8 mouse cellular contexts compared by ENCODE assay signal in genomic region chr2:11500666-11501065, GRCm38 (mm10). TPM values are rescaled to one million over a fixed set of nuclear protein-coding genes. Genes with fewer than 3 reads are reported as not detected.
DNase-seq lines count a peak whose midpoint lies in the region; ATAC-seq and TF ChIP-seq lines count a peak whose summit lies in the region.

No protein-coding gene starts in this region.

- H3K4me2 ChIP-seq in kidney, postnatal 0 days (ENCODE audit: low read length), result peak overlapping the region; percentile 93
- peak overlapping the region; percentile 91 for H3K4me2 ChIP-seq in midbrain, embryonic 14.5 days (ENCODE audit: low read length)

- H3K27ac ChIP-seq in kidney, postnatal 0 days, result peak overlapping the region; percentile 72
- peak overlapping the region; percentile 93 for H3K27ac ChIP-seq in midbrain, embryonic 14.5 days (replicated peaks; ENCODE audit: low read depth, low read length)

- no peaks in the 10 kb centered on the region for H3K9me3 ChIP-seq in kidney, postnatal 0 days (replicated peaks; ENCODE audit: low read length)
- no peaks in the 10 kb centered on the region for H3K9me3 ChIP-seq in midbrain, embryonic 14.5 days (ENCODE audit: control insufficient read depth, low read length)

- H3K27me3 ChIP-seq in kidney, postnatal 0 days (ENCODE audit: insufficient read depth, low read length), result no peaks in the 10 kb centered on the region
- peaks cover 12% of the 10 kb centered on the region; the same call in 1 of the 2 replicates for H3K27me3 ChIP-seq in midbrain, embryonic 14.5 days (ENCODE audit: control insufficient read depth, insufficient read depth, low read length)

- no peak for TF ChIP-seq CTCF in kidney, postnatal 0 days (IDR thresholded peaks at IDR 0.05; ENCODE audit: low read depth)

- WGBS in kidney, postnatal 0 days, result 5% methylated on average over 8 of the region's 8 CpGs
- 7% methylated on average over 8 of the region's 8 CpGs for WGBS in midbrain, embryonic 14.5 days

- H3K4me3 ChIP-seq in kidney, postnatal 0 days (replicated peaks; ENCODE audit: low read depth, low read length), result peak overlapping the region; percentile 57
- H3K4me3 ChIP-seq in midbrain, embryonic 14.5 days (replicated peaks; ENCODE audit: low read depth, low read length), result peak overlapping the region; percentile 60

- H3K9ac ChIP-seq in kidney, postnatal 0 days (ENCODE audit: low read depth, low read length), result peak overlapping the region; percentile 72
- H3K9ac ChIP-seq in midbrain, embryonic 14.5 days (replicated peaks; ENCODE audit: low read length), result peak overlapping the region; percentile 81

- H3K4me1 ChIP-seq in kidney, postnatal 0 days (replicated peaks; ENCODE audit: insufficient read depth, low read length), result no peaks in the 10 kb centered on the region; the same call in none of the 2 replicates
- peaks cover 25% of the 10 kb centered on the region; the same call in 1 of the 2 replicates for H3K4me1 ChIP-seq in midbrain, embryonic 14.5 days (ENCODE audit: control insufficient read depth, insufficient read depth, low read length)

- no peak for ATAC-seq in kidney, postnatal 0 days (replicated peaks; ENCODE audit: low FRiP score, low read depth)
- ATAC-seq in midbrain, embryonic 14.5 days (ENCODE audit: low FRiP score, low TSS enrichment), result peak; percentile 1; the same call in 1 of the 2 replicates
- no peak for ATAC-seq in activated CD4-positive, CD25-positive, alpha-beta regulatory T cell, adult 4 months

- peak; percentile 7 to 21 for DNase-seq in layer of hippocampus, adult 18-20 months (ENCODE audit: low spot score in 2 of 2)
- no peak for DNase-seq in layer of hippocampus, postnatal 25 days (ENCODE audit: extremely low spot score in 1 of 2, low spot score in 1 of 2)
- peak; percentile 33 for DNase-seq in adipocyte (ENCODE audit: low spot score)
- DNase-seq in heart, adult 8-10 months (ENCODE audit: low spot score), result peak; percentile 29
- DNase-seq in kidney, postnatal 0 days (ENCODE audit: low spot score), result no peak
- no peak for DNase-seq in midbrain, embryonic 14.5 days
- no peak for DNase-seq in spleen, adult 12 weeks (ENCODE audit: low spot score)

- no peaks in the 10 kb centered on the region for H3K36me3 ChIP-seq in kidney, postnatal 0 days (ENCODE audit: insufficient read depth, low read length)
- H3K36me3 ChIP-seq in midbrain, embryonic 14.5 days (ENCODE audit: control insufficient read depth, insufficient read depth, low read length), result peaks cover 4% of the 10 kb centered on the region; the same call in 1 of the 2 replicates

RNA-seq across cellular contexts. Expression of gene Pfkfb3, which starts 53.2 kb away (rescaled TPM):
- total RNA-seq in layer of hippocampus, adult 18-20 months (2021), result 10 to 100 TPM; 40.0 to 41.4 TPM
- 10 to 100 TPM; 31.2 to 34.8 TPM for total RNA-seq in layer of hippocampus, postnatal 25 days (2021)
- 10 to 100 TPM in 2 of 4 experiments, 1 to 10 TPM in 2; 5.5 to 14.7 (median 9.7) TPM for total RNA-seq in heart, adult 8-10 months (2022)
- 9.4 and 10.9 TPM in 2 replicates for polyA plus RNA-seq in kidney, postnatal 0 days (2015; fragmentation: Nextera tagmentation; extraction: Ambion mirVana)
- 28.7 and 31.4 TPM in 2 replicates for polyA plus RNA-seq in midbrain, embryonic 14.5 days (2014; fragmentation: Nextera tagmentation; extraction: Ambion mirVana)
- 10 to 100 TPM; 11.2 to 18.2 TPM for polyA plus RNA-seq in activated CD4-positive, CD25-positive, alpha-beta regulatory T cell, adult 4 months (2017; shearing (Covaris generic))

Comparison
In these comparisons a context has a peak if more than half of its experiments do, and no peak if none do; other contexts are left out.
1. DNase-seq: peak in layer of hippocampus, adult 18-20 months (2 of 2), adipocyte (single experiment) and heart, adult 8-10 months (single experiment); none in layer of hippocampus, postnatal 25 days (0 of 2), kidney, postnatal 0 days (single experiment), midbrain, embryonic 14.5 days (single experiment) and spleen, adult 12 weeks (single experiment).